In the genomic region with DNA sequence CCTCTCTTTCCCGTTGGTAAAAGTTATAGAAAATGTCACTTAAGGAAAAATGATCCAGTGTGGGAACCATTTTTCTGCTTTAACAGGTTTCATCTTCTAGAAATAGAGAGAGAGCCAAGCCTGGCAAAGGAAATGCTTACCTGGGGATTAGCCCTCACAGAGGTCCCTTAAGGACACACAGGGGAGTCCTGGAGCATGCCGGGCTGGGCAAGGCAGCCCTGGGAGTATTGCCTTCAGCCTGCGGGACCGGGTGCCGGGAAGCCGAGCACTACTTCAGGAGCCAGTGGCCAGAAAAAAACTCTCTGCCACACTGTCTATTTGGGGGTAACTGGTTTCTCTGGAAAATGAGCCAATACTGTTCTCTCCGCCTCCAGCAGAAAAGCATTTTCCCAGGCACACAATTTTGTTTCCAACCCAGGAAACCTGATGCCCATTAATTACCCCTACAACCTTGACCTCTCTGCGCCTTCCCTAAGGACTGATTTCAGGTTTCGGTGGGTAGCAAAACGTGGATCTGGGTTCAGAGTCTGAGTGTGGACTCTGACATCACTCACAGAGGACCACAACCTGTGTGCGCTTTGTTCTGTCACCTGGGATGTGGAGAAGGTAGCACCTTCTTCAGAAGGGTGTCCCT, we compare ENCODE assay signal across 19 mouse cellular contexts.
DNase-seq lines count a peak whose midpoint lies in the region; ATAC-seq lines count a peak whose summit lies in the region.
"Had no signal": no experiment of that assay in that cellular context is flagged by ENCODE, and none has a peak within 500 bp of the region (broad histone marks: within the 10 kb centered on the region; RNA-seq: fewer than 3 reads in every experiment).

No protein-coding gene starts in this region.

- no peak overlapping the region for H3K4me2 ChIP-seq in neural tube, embryonic 15.5 days
- H3K4me2 ChIP-seq: forebrain, embryonic 15.5 days; heart, embryonic 15.5 days; liver, embryonic 13.5 days had no signal

- intact Hi-C loops in gastrocnemius, postnatal 36 days (cut with DNase I), result loop anchor here (10.0 kb wide), 1 partner anchor 193 kb away; a partner anchor contains a TSS
- intact Hi-C loops in left cerebral cortex, postnatal 14 days (cut with DNase I), result no loop called here

- peak; percentile 40 for DNase-seq in gastrocnemius, adult 18-20 months (ENCODE audit: low spot score)
- no peak for DNase-seq in gastrocnemius, postnatal 36 days
- peak; percentile 18 for DNase-seq in neural tube, embryonic 10.5 days (ENCODE audit: extremely low spot score, low spot score)
- peak; percentile 62 for DNase-seq in gastrocnemius, postnatal 25 days
- DNase-seq in skeletal muscle tissue, adult 2 months (ENCODE audit: low read depth, low spot score), result peak; percentile 66
- DNase-seq in left cerebral cortex, postnatal 14 days (ENCODE audit: low spot score in 2 of 2), result no peak
- DNase-seq in heart, adult 9 months (ENCODE audit: low spot score in 2 of 2), result no peak
- DNase-seq: adrenal gland, postnatal 36 days; cerebellum, adult 8-10 months; heart, adult 11 months; kidney, postnatal 14 days; liver, embryonic 13.5 days had no signal

- no peak overlapping the region for H3K9ac ChIP-seq in neural tube, embryonic 15.5 days (replicated peaks)
- H3K9ac ChIP-seq: forebrain, embryonic 15.5 days; heart, embryonic 15.5 days; liver, embryonic 13.5 days had no signal

- no peaks in the 10 kb centered on the region for H3K4me1 ChIP-seq in neural tube, embryonic 15.5 days
- H3K4me1 ChIP-seq: forebrain, embryonic 15.5 days; heart, embryonic 15.5 days; liver, embryonic 13.5 days had no signal

- H3K27ac ChIP-seq in neural tube, embryonic 15.5 days (replicated peaks), result no peak overlapping the region
- H3K27ac ChIP-seq: forebrain, embryonic 15.5 days; heart, embryonic 15.5 days; liver, embryonic 13.5 days had no signal

- ATAC-seq in neural tube, embryonic 15.5 days (ENCODE audit: low FRiP score), result no peak
- ATAC-seq: activated CD4-positive, CD25-positive, alpha-beta regulatory T cell, adult 4 months; forebrain, embryonic 15.5 days; inflammation-experienced regulatory T-cells, adult 6 months; midbrain, embryonic 16.5 days had no signal

- WGBS in neural tube, embryonic 15.5 days, result 56% methylated on average over 11 of the region's 11 CpGs

- H3K4me3 ChIP-seq in neural tube, embryonic 15.5 days (replicated peaks), result no peak overlapping the region
- H3K4me3 ChIP-seq: erythroblast, embryonic 14.5 days; forebrain, embryonic 15.5 days; heart, embryonic 15.5 days; liver, embryonic 13.5 days had no signal

- no peaks in the 10 kb centered on the region for H3K36me3 ChIP-seq in neural tube, embryonic 15.5 days
- H3K36me3 ChIP-seq: forebrain, embryonic 15.5 days; heart, embryonic 15.5 days; liver, embryonic 13.5 days had no signal

- no peaks in the 10 kb centered on the region; the same call in 1 of the 2 replicates for H3K27me3 ChIP-seq in neural tube, embryonic 15.5 days (replicated peaks)
- H3K27me3 ChIP-seq: heart, embryonic 15.5 days; liver, embryonic 13.5 days had no signal

- no peaks in the 10 kb centered on the region for H3K9me3 ChIP-seq in neural tube, embryonic 15.5 days (replicated peaks)
- H3K9me3 ChIP-seq: forebrain, embryonic 15.5 days; heart, embryonic 15.5 days; liver, embryonic 13.5 days had no signal

Comparison
In these comparisons a context has a peak if more than half of its experiments do, and no peak if none do; other contexts are left out.
1. DNase-seq: peak in gastrocnemius, adult 18-20 months (single experiment), neural tube, embryonic 10.5 days (single experiment), gastrocnemius, postnatal 25 days (single experiment) and skeletal muscle tissue, adult 2 months (single experiment); none in gastrocnemius, postnatal 36 days (0 of 2), left cerebral cortex, postnatal 14 days (0 of 2) and heart, adult 9 months (0 of 2).